Mouse (Mus musculus): ENCODE results near the gene Thsd7b.

DNA sequence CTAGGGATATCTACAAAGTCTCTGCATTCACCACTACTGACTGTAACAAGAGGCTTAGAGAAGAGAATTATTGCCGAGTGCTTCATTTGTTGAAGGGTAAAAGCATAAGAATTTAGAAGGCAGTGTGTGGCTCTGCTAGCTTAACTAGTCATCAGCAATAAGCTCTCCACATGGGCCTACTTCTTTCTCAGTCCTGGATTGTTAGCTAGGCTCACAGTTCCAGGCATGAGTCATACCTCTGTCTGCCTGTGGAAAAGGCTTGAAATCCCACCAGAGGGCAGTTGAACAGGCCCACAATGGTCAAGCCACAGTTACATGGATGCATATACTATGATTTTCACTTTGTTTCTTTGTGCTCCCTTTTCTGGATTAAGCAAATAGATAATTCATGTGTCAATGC, 138.5 kb downstream of the Thsd7b start:
- no peak for TF ChIP-seq EP300 (IDR thresholded peaks at IDR 0.05; ENCODE audit: low read depth)
- TF ChIP-seq CTCF (IDR thresholded peaks at IDR 0.05; ENCODE audit: low read depth): no peak
